Mouse (Mus musculus): ENCODE measurements around the gene Rfxap. TPM values are rescaled to one million over a fixed set of nuclear protein-coding genes. Genes with fewer than 3 reads are reported as not detected.
A peak's percentile ranks its signal among the peaks of the same experiment; 100 is the strongest.

Rfxap gene
- polyA plus RNA-seq, 1 experiment from 2014 or later = 37.6 TPM

- Histone ChIP-seq H3K4me3 (replicated peaks; ENCODE audit: low read length) (peak overlapping the region; percentile 91), H3K9me3 (ENCODE audit: control insufficient read depth, low read length) (no peaks in the 10 kb centered on the region), H3K36me3 (ENCODE audit: control insufficient read depth, insufficient read depth) (peaks cover 12% of the 10 kb centered on the region), H3K9ac (replicated peaks; ENCODE audit: low read depth, low read length) (peak overlapping the region; percentile 98), H3K27me3 (replicated peaks; ENCODE audit: control insufficient read depth, insufficient read depth, low read length) (no peaks in the 10 kb centered on the region), H3K4me1 (replicated peaks; ENCODE audit: control insufficient read depth, insufficient read depth, low read length) (peaks cover 20% of the 10 kb centered on the region), H3K4me2 (ENCODE audit: low read length) (peak overlapping the region; percentile 75), H3K27ac (ENCODE audit: low read length) (peak overlapping the region; percentile 95)
- peak; percentile 59 for ATAC-seq
- WGBS = under 1% methylated on average over 56 of the region's 56 CpGs
Measured at GRCm38 (mm10) chr3:54807061-54807661, 430 bp downstream of the Rfxap start.

- Histone ChIP-seq H3K4me2 (ENCODE audit: low read length) (no peak overlapping the region), H3K9me3 (ENCODE audit: control insufficient read depth, low read length) (no peaks in the 10 kb centered on the region), H3K4me1 (replicated peaks; ENCODE audit: control insufficient read depth, insufficient read depth, low read length) (peaks cover 20% of the 10 kb centered on the region), H3K9ac (replicated peaks; ENCODE audit: low read depth, low read length) (no peak overlapping the region), H3K27me3 (replicated peaks; ENCODE audit: control insufficient read depth, insufficient read depth, low read length) (no peaks in the 10 kb centered on the region), H3K4me3 (replicated peaks; ENCODE audit: low read length) (no peak overlapping the region), H3K36me3 (ENCODE audit: control insufficient read depth, insufficient read depth) (peaks cover 12% of the 10 kb centered on the region), H3K27ac (ENCODE audit: low read length) (no peak overlapping the region)
- ATAC-seq = no peak
- WGBS = 97% methylated on average over 8 of the region's 8 CpGs
Measured at GRCm38 (mm10) chr3:54803713-54804112, 3.9 kb downstream of the Rfxap start.

- H3K4me1 ChIP-seq (replicated peaks; ENCODE audit: control insufficient read depth, insufficient read depth, low read length) = no peaks in the 10 kb centered on the region
- WGBS = 40% methylated on average over 16 of the region's 16 CpGs
- peak; percentile 54; the same call in 1 of the 2 replicates for ATAC-seq
- no peaks in the 10 kb centered on the region for H3K27me3 ChIP-seq (replicated peaks; ENCODE audit: control insufficient read depth, insufficient read depth, low read length)
- H3K27ac ChIP-seq (ENCODE audit: low read length) = no peak overlapping the region
- H3K4me2 ChIP-seq (ENCODE audit: low read length) = no peak overlapping the region
- no peak overlapping the region for H3K9ac ChIP-seq (replicated peaks; ENCODE audit: low read depth, low read length)
- H3K9me3 ChIP-seq (ENCODE audit: control insufficient read depth, low read length) = 0 out of 2 replicates have a peak, but pooled peaks cover 2% of the 10 kb centered on the region
- H3K4me3 ChIP-seq (replicated peaks; ENCODE audit: low read length) = no peak overlapping the region
- no peaks in the 10 kb centered on the region for H3K36me3 ChIP-seq (ENCODE audit: control insufficient read depth, insufficient read depth)
Measured at GRCm38 (mm10) chr3:54797211-54797610, 10.4 kb downstream of the Rfxap start.

GRCm38 (mm10) chr3:54795806-54796205, 11.8 kb downstream of the Rfxap start:
- Histone ChIP-seq H3K27me3 (replicated peaks; ENCODE audit: control insufficient read depth, insufficient read depth, low read length) (no peaks in the 10 kb centered on the region), H3K4me1 (replicated peaks; ENCODE audit: control insufficient read depth, insufficient read depth, low read length) (no peaks in the 10 kb centered on the region), H3K4me3 (replicated peaks; ENCODE audit: low read length) (no peak overlapping the region), H3K4me2 (ENCODE audit: low read length) (no peak overlapping the region), H3K36me3 (ENCODE audit: control insufficient read depth, insufficient read depth) (no peaks in the 10 kb centered on the region), H3K9me3 (ENCODE audit: control insufficient read depth, low read length) (0 out of 2 replicates have a peak, but pooled peaks cover 2% of the 10 kb centered on the region), H3K9ac (replicated peaks; ENCODE audit: low read depth, low read length) (no peak overlapping the region), H3K27ac (ENCODE audit: low read length) (no peak overlapping the region)
- WGBS = 97% methylated on average over 1 of the region's 1 CpGs
- ATAC-seq = no peak

GRCm38 (mm10) chr3:54795379-54795778, 12.2 kb downstream of the Rfxap start:
- WGBS = 95% methylated on average over 5 of the region's 5 CpGs
- no peak overlapping the region for H3K4me2 ChIP-seq (ENCODE audit: low read length)
- H3K9me3 ChIP-seq (ENCODE audit: control insufficient read depth, low read length) = 0 out of 2 replicates have a peak, but pooled peaks cover 2% of the 10 kb centered on the region
- H3K4me1 ChIP-seq (replicated peaks; ENCODE audit: control insufficient read depth, insufficient read depth, low read length) = no peaks in the 10 kb centered on the region
- H3K27ac ChIP-seq (ENCODE audit: low read length) = no peak overlapping the region
- no peaks in the 10 kb centered on the region for H3K36me3 ChIP-seq (ENCODE audit: control insufficient read depth, insufficient read depth)
- no peaks in the 10 kb centered on the region for H3K27me3 ChIP-seq (replicated peaks; ENCODE audit: control insufficient read depth, insufficient read depth, low read length)
- no peak for ATAC-seq
- H3K4me3 ChIP-seq (replicated peaks; ENCODE audit: low read length) = no peak overlapping the region
- no peak overlapping the region for H3K9ac ChIP-seq (replicated peaks; ENCODE audit: low read depth, low read length)

- ATAC-seq = no peak
- H3K4me2 ChIP-seq (ENCODE audit: low read length) = no peak overlapping the region
Measured at GRCm38 (mm10) chr3:54793762-54794161, 13.8 kb downstream of the Rfxap start.

GRCm38 (mm10) chr3:54791822-54792677, 15.5 kb downstream of the Rfxap start:
- no peaks in the 10 kb centered on the region for H3K36me3 ChIP-seq (ENCODE audit: control insufficient read depth, insufficient read depth)
- no peak overlapping the region for H3K27ac ChIP-seq (ENCODE audit: low read length)
- H3K4me2 ChIP-seq (ENCODE audit: low read length) = no peak overlapping the region
- H3K27me3 ChIP-seq (replicated peaks; ENCODE audit: control insufficient read depth, insufficient read depth, low read length) = no peaks in the 10 kb centered on the region
- no peaks in the 10 kb centered on the region for H3K4me1 ChIP-seq (replicated peaks; ENCODE audit: control insufficient read depth, insufficient read depth, low read length)
- WGBS = 76% methylated on average over 10 of the region's 10 CpGs
- H3K9me3 ChIP-seq (ENCODE audit: control insufficient read depth, low read length) = 0 out of 2 replicates have a peak, but pooled peaks cover 2% of the 10 kb centered on the region
- no peak overlapping the region for H3K9ac ChIP-seq (replicated peaks; ENCODE audit: low read depth, low read length)
- no peak overlapping the region for H3K4me3 ChIP-seq (replicated peaks; ENCODE audit: low read length)
- ATAC-seq = no peak

More at GRCm38 (mm10) chr3:54793762-54794161, 13.8 kb downstream of the Rfxap start:
- 90% methylated on average over 6 of the region's 6 CpGs for WGBS
- Histone ChIP-seq H3K36me3 (ENCODE audit: control insufficient read depth, insufficient read depth) (no peaks in the 10 kb centered on the region), H3K9ac (replicated peaks; ENCODE audit: low read depth, low read length) (no peak overlapping the region), H3K9me3 (ENCODE audit: control insufficient read depth, low read length) (0 out of 2 replicates have a peak, but pooled peaks cover 2% of the 10 kb centered on the region), H3K27ac (ENCODE audit: low read length) (no peak overlapping the region), H3K27me3 (replicated peaks; ENCODE audit: control insufficient read depth, insufficient read depth, low read length) (no peaks in the 10 kb centered on the region), H3K4me1 (replicated peaks; ENCODE audit: control insufficient read depth, insufficient read depth, low read length) (no peaks in the 10 kb centered on the region), H3K4me3 (replicated peaks; ENCODE audit: low read length) (no peak overlapping the region)

GRCm38 (mm10) chr3:54790601-54791000, 17.0 kb downstream of the Rfxap start:
- 0 out of 2 replicates have a peak, but pooled peaks cover 2% of the 10 kb centered on the region for H3K9me3 ChIP-seq (ENCODE audit: control insufficient read depth, low read length)
- H3K9ac ChIP-seq (replicated peaks; ENCODE audit: low read depth, low read length) = no peak overlapping the region
- no peak for ATAC-seq
- WGBS = 51% methylated on average over 2 of the region's 2 CpGs
- no peaks in the 10 kb centered on the region for H3K27me3 ChIP-seq (replicated peaks; ENCODE audit: control insufficient read depth, insufficient read depth, low read length)
- no peaks in the 10 kb centered on the region for H3K4me1 ChIP-seq (replicated peaks; ENCODE audit: control insufficient read depth, insufficient read depth, low read length)
- no peak overlapping the region for H3K4me2 ChIP-seq (ENCODE audit: low read length)
- H3K4me3 ChIP-seq (replicated peaks; ENCODE audit: low read length) = no peak overlapping the region
- no peak overlapping the region for H3K27ac ChIP-seq (ENCODE audit: low read length)
- H3K36me3 ChIP-seq (ENCODE audit: control insufficient read depth, insufficient read depth) = no peaks in the 10 kb centered on the region

- no peak overlapping the region for H3K4me3 ChIP-seq (replicated peaks; ENCODE audit: low read length)
- WGBS = 60% methylated on average over 7 of the region's 7 CpGs
- no peak overlapping the region for H3K4me2 ChIP-seq (ENCODE audit: low read length)
- no peaks in the 10 kb centered on the region for H3K27me3 ChIP-seq (replicated peaks; ENCODE audit: control insufficient read depth, insufficient read depth, low read length)
- ATAC-seq = no peak
- H3K9ac ChIP-seq (replicated peaks; ENCODE audit: low read depth, low read length) = no peak overlapping the region
- H3K4me1 ChIP-seq (replicated peaks; ENCODE audit: control insufficient read depth, insufficient read depth, low read length) = no peaks in the 10 kb centered on the region
- peaks cover 3% of the 10 kb centered on the region; the same call in 1 of the 2 replicates for H3K9me3 ChIP-seq (ENCODE audit: control insufficient read depth, low read length)
- no peaks in the 10 kb centered on the region for H3K36me3 ChIP-seq (ENCODE audit: control insufficient read depth, insufficient read depth)
- H3K27ac ChIP-seq (ENCODE audit: low read length) = no peak overlapping the region
Measured at GRCm38 (mm10) chr3:54775989-54776631, 31.5 kb downstream of the Rfxap start.

All from forebrain, embryonic 16.5 days (tissue).